Mouse (Mus musculus) gastrocnemius, postnatal 36 days (tissue): ENCODE results near the gene Pank2. TPM values are rescaled to one million over a fixed set of nuclear protein-coding genes. Genes with fewer than 3 reads are reported as not detected.
"Not testable (repeated sequence)": the region's sequence is repeated elsewhere in the genome, so short reads cannot be mapped to it uniquely, and the experiment has no call there.

Experiments
- DNase-seq, 2 experiments: peaks; one replicate each; pipeline ENCODE4 v3.0.0; 2022
- intact Hi-C: fragments of 180-260 bp; cut with DNase I; formaldehyde crosslinking; loops from one replicate; pipeline ENCODE4 v1.15.1; 2025
- total RNA-seq, 2 experiments: library from RNA; stranded (reverse); gene quantifications; 2 replicates each; pipeline ENCODE4 v1.2.3; 2021

Gene Pank2
- total RNA-seq, 2 experiments from 2014 or later = 16.9 to 21.3 TPM

GRCm38 (mm10) chr2:131255738-131256137 lies 6.6 kb upstream of the Pank2 start:
- intact Hi-C loops = loop anchor here (2.0 to 10.0 kb wide), 2 partner anchors 161 to 291 kb away; no protein-coding TSS in a partner anchor
- DNase-seq = no peak

- no peak for DNase-seq
- intact Hi-C loops = loop anchor here (10.0 kb wide), 1 partner anchor 294 kb away; no protein-coding TSS in a partner anchor
Observed at GRCm38 (mm10) chr2:131258693-131259092, 3.6 kb upstream of the Pank2 start.

- intact Hi-C loops = loop anchor here (10.0 kb wide), 1 partner anchor 264 kb away; no protein-coding TSS in a partner anchor
- no peak for DNase-seq
Observed at GRCm38 (mm10) chr2:131260544-131261307, 1.6 kb upstream of the Pank2 start.

GRCm38 (mm10) chr2:131261481-131262212 lies 648 bp upstream of the Pank2 start:
- DNase-seq = no peak
- intact Hi-C loops = loop anchor here (10.0 kb wide), 1 partner anchor 263 kb away; no protein-coding TSS in a partner anchor

- intact Hi-C loops = loop anchor here (10.0 kb wide), 1 partner anchor 262 kb away; no protein-coding TSS in a partner anchor
- no peak for DNase-seq
Observed at GRCm38 (mm10) chr2:131262680-131263670, 680 bp downstream of the Pank2 start.

GRCm38 (mm10) chr2:131264027-131264426 lies 1.7 kb downstream of the Pank2 start:
- no peak for DNase-seq
- intact Hi-C loops = loop anchor here (10.0 kb wide), 1 partner anchor 261 kb away; no protein-coding TSS in a partner anchor

- DNase-seq = no peak
- intact Hi-C loops = loop anchor here (5.0 to 10.0 kb wide), 2 partner anchors 147 to 260 kb away; no protein-coding TSS in a partner anchor
Observed at GRCm38 (mm10) chr2:131265056-131265455, 2.8 kb downstream of the Pank2 start.

GRCm38 (mm10) chr2:131275493-131275892 lies 13.2 kb downstream of the Pank2 start:
- intact Hi-C loops = no loop called here
- no peak for DNase-seq

- intact Hi-C loops = no loop called here
- DNase-seq = no peak
Observed at GRCm38 (mm10) chr2:131276722-131277121, 14.4 kb downstream of the Pank2 start.

GRCm38 (mm10) chr2:131281596-131281995 lies 19.3 kb downstream of the Pank2 start:
- DNase-seq = no peak
- intact Hi-C loops = no loop called here

GRCm38 (mm10) chr2:131286276-131286675 lies 24.0 kb downstream of the Pank2 start:
- intact Hi-C loops = no loop called here
- no peak for DNase-seq

- intact Hi-C loops = loop anchor here (5.0 kb wide), 1 partner anchor 112 kb away; no protein-coding TSS in a partner anchor
- DNase-seq = no peak
Observed at GRCm38 (mm10) chr2:131290669-131291068, 28.4 kb downstream of the Pank2 start.

- intact Hi-C loops = loop anchor here (5.0 kb wide), 1 partner anchor 35 kb away; no protein-coding TSS in a partner anchor
- DNase-seq = no peak
Observed at GRCm38 (mm10) chr2:131296746-131297261, 34.5 kb downstream of the Pank2 start.

GRCm38 (mm10) chr2:131298674-131299073 lies 36.4 kb downstream of the Pank2 start:
- not testable (repeated sequence) for DNase-seq
- intact Hi-C loops = loop anchor here (5.0 kb wide), 1 partner anchor 34 kb away; no protein-coding TSS in a partner anchor

GRCm38 (mm10) chr2:131300485-131300884 lies 38.2 kb downstream of the Pank2 start:
- intact Hi-C loops = no loop called here
- DNase-seq = no peak

GRCm38 (mm10) chr2:131301635-131302034 lies 39.3 kb downstream of the Pank2 start:
- intact Hi-C loops = no loop called here
- DNase-seq = no peak

- intact Hi-C loops = no loop called here
Observed at GRCm38 (mm10) chr2:131304497-131304896, 42.2 kb downstream of the Pank2 start.

GRCm38 (mm10) chr2:131305226-131305625 lies 42.9 kb downstream of the Pank2 start:
- intact Hi-C loops, DNase-seq: not testable (repeated sequence)

More at GRCm38 (mm10) chr2:131304497-131304896, 42.2 kb downstream of the Pank2 start:
- DNase-seq = no peak

- intact Hi-C loops = no loop called here
- DNase-seq = no peak
Observed at GRCm38 (mm10) chr2:131307391-131307790, 45.1 kb downstream of the Pank2 start.
